Mouse (Mus musculus): ENCODE results near the gene Ugt1a7c. TPM values are rescaled to one million over a fixed set of nuclear protein-coding genes. Genes with fewer than 3 reads are reported as not detected.
"Not testable (repeated sequence)": the region's sequence is repeated elsewhere in the genome, so short reads cannot be mapped to it uniquely, and the experiment has no call there.

Ugt1a7c gene
- total RNA-seq (2015; ENCODE audit: low replicate concordance): 7.1 and 15.5 TPM in 2 replicates
- 9.9 and 11.0 TPM in 2 replicates for total RNA-seq (2017; ENCODE audit: low replicate concordance)

DNA sequence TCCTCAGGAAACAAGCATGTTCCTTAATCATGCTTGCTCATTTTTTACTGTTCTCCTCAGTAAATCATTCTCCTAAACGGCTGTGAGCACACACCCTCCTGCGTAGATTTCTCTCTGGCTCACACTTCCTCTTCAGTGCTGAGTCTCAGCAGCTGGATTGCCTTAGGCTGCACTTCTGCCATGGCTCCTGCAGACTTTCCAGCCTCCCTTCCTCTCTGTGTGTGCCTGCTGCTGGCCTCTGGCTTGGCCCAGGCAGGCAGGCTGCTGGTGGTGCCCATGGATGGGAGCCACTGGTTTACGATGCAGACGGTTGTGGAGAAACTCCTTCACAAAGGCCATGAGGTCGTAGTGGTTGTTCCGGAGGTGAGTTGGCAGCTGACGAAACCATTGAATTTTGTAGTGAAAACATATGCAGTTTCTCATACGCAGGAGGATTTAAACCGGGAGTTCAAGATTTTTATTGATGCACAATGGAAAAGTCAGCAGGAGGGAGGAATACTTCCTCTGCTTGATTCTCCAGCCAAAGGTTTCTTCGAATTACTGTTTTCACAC lies at the start of gene Ugt1a7c:
TSS of gene Ugt1a7c (plus strand) at position 122 of the 552 bp plus-strand sequence.
- ATAC-seq (replicated peaks; ENCODE audit: low FRiP score, poor library complexity, severe bottlenecking): no peak

DNA sequence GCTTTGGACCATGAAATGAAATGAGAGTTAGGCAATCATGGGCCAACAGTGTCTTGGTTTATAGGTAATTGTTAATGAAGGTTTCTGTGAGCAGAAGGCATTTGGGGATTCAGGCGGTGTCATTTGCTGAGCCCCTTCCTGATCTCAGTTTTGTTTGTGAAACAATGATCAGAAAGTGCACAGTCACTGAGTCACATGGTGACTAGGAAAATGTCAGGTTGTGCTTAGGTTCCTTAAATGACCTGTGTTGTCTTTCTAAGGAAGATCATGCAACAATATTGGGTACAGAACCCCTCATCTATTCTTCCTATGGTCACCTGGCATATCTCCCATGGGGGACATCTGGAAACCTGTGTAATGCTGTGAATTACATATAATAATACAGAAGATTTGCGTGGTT lies 47.5 kb upstream of the Ugt1a7c start:
- not testable (repeated sequence) for ATAC-seq (replicated peaks; ENCODE audit: low FRiP score, poor library complexity, severe bottlenecking)

- no peak for ATAC-seq (replicated peaks; ENCODE audit: low FRiP score, poor library complexity, severe bottlenecking)
Observed at GRCm38 (mm10) chr1:88055088-88055487, 39.8 kb upstream of the Ugt1a7c start, which contains the start of gene Ugt1a10. Gene Ugt1a10, plus strand, starts transcription at chr1:88055388.

DNA sequence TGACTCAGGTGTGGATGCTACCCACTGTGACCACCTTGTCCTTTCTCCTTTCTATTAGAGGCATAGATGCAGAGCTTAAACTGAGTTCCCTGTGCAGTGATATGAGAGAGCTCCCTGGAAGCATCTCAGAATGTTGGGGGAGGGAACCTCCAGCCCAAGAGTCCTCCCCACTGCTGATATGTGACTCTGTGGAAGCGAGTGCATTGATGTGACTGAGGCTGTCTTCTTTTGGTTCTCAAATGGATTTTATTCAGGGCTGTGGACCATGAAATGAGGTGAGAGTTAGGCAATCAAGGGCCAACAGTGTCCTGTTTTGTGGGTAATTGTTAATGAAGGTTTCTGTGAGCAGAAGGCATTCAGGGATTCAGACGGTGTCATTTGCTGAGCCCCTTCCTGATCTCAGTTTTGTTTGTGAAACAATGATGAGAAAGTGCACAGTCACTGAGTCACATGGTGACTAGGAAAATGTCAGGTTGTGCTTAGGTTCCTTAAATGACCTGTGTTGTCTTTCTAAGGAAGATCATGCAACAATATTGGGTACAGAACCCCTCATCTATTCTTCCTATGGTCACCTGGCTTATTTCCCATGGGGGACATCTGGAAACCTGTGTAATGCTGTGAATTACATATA lies 28.3 kb upstream of the Ugt1a7c start:
- ATAC-seq (replicated peaks; ENCODE audit: low FRiP score, poor library complexity, severe bottlenecking): not testable (repeated sequence)

- no peak for ATAC-seq (replicated peaks; ENCODE audit: low FRiP score, poor library complexity, severe bottlenecking)
Observed at GRCm38 (mm10) chr1:88070495-88070894, 24.4 kb upstream of the Ugt1a7c start, which contains the start of gene Ugt1a9. Gene Ugt1a9, plus strand, starts transcription at chr1:88070800.

DNA sequence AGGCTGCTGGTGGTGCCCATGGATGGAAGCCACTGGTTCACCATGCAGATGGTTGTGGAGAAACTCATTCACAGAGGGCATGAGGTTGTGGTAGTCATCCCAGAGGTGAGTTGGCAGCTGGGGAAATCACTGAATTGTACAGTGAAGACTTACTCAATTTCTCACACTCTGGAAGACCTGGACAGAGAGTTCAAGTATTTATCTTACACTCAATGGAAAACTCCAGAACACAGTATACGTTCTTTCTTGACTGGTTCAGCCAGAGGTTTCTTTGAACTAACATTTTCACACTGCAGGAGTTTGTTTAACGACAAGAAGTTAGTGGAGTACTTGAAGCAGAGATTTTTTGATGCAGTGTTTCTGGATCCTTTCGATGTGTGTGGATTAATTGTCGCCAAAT lies 24.0 kb upstream of the Ugt1a7c start:
- ATAC-seq (replicated peaks; ENCODE audit: low FRiP score, poor library complexity, severe bottlenecking): no peak

DNA sequence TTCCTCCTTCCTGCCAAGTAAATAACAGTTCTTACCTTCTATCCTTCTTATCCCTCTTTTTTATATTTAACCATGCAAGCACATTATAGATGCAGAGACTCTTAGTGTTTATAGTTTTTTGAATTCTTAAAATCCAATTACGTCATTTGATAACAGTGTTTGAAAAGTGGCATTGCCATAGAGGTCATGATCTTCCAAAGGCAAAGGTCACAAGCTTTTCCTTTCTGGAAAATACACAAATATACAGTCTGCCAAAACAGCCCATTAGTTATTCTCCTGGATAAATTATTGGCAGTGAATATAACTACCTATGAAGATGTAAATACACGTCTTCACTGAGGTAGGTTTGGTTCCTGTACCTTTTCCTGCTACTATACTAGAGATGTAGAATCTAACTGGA lies 20.4 kb upstream of the Ugt1a7c start:
- no peak for ATAC-seq (replicated peaks; ENCODE audit: low FRiP score, poor library complexity, severe bottlenecking)

DNA sequence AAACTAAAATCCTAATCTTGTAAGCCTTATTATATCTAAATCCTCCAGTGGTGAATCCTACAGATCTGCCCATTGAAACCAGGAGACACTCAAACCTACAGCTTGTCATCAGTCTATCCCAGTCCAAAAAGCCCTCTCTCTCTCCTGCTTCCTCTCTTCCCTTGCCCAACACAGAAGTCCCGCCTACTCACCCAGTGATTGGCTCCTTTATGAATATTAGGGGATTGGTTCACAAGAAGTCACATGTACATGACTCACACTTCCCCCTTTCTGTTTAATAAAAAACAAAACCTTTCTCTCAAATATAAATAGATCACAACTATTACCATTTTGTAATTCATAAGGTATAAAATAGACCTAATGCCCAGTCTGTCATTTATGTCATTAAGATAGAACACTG lies 17.7 kb upstream of the Ugt1a7c start:
- ATAC-seq (replicated peaks; ENCODE audit: low FRiP score, poor library complexity, severe bottlenecking): no peak

DNA sequence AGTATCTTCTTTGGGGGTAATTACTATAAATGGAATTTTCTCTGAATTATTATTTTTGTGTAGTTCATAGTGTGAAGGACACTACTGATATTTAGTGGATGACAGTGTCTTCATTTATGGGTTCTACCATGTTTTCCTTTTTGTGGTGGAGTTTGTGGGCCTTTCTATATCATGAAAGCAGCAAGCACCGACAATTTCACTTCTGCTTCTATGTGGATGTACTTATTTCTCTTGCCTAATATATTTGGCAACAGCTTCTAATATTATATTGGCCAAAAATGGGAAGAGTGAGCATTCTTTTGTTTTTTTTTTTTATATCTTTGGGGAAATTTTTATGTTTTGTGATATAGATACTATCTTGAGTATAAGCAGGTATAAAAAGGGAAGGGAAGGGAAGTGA lies 13.2 kb upstream of the Ugt1a7c start:
- no peak for ATAC-seq (replicated peaks; ENCODE audit: low FRiP score, poor library complexity, severe bottlenecking)

GRCm38 (mm10) chr1:88086125-88086524 lies 8.7 kb upstream of the Ugt1a7c start:
- no peak for ATAC-seq (replicated peaks; ENCODE audit: low FRiP score, poor library complexity, severe bottlenecking)

GRCm38 (mm10) chr1:88087513-88087912 lies 7.3 kb upstream of the Ugt1a7c start, which contains the start of gene Ugt1a8:
Gene Ugt1a8, plus strand, starts transcription at chr1:88087813.
- ATAC-seq (replicated peaks; ENCODE audit: low FRiP score, poor library complexity, severe bottlenecking): no peak

GRCm38 (mm10) chr1:88092341-88092740 lies 2.5 kb upstream of the Ugt1a7c start:
- ATAC-seq (replicated peaks; ENCODE audit: low FRiP score, poor library complexity, severe bottlenecking): no peak

DNA sequence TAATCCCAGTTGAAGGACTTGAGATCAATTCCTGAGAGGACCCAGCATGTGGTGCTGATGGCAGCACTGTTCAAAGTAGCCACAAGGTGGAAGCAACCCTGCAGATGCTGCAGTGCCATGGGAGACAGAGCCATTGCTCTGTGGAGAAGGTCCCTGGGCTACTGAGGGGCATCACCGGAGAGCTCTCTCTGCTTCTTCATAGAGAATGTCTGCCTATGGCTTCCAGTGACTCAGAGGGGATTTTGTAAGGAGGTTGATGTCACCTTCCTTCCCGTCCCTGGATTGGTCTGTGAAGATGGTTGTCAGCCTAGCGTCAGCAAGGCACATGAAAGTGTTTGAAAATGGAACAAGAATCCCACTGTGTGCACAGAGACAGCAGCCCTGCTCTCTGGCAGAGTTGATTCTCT lies 589 bp upstream of the Ugt1a7c start:
- ATAC-seq (replicated peaks; ENCODE audit: low FRiP score, poor library complexity, severe bottlenecking): peak; percentile 51

DNA sequence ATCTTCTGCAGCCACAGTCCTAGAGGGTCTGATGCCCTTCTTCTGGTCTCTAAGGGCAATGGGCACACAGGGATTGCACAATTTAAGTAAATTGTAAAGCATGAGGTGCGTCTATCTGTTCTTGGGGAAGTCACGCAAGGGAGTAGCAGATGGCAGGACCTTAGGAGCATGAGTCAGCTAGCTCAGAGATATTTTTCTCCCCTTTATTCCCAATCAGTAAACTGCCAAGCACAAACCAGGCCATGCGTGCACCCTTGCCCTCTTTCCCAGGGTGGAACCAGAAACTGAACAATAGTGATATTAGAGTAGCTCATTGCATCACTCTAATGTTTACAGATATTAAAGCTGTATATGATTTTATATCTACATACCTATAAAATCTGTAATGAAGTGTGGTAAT lies 3.7 kb downstream of the Ugt1a7c start:
- ATAC-seq (replicated peaks; ENCODE audit: low FRiP score, poor library complexity, severe bottlenecking): not testable (repeated sequence)

GRCm38 (mm10) chr1:88099691-88100090 lies 4.8 kb downstream of the Ugt1a7c start:
- not testable (repeated sequence) for ATAC-seq (replicated peaks; ENCODE audit: low FRiP score, poor library complexity, severe bottlenecking)

DNA sequence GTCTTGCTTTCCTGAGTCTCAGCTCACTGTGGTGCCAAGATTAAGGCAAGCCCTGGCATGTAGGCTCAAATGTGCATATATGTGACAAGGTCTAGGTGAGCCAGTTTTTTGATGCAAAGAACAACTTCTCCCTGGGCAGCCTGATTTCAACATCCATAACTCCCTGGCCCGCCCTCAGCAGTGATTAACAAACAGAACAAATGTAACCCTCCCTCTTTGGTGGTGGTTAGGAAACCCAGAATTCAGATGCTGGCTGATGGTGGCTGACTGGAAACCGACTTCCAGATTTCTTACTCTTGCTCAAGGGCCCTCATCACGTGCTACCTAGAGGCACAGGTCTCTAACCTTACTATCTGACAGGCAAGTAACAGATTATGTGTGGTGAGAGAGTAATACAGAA lies 8.2 kb downstream of the Ugt1a7c start, which contains the start of gene Ugt1a6b:
TSS of gene Ugt1a6b (plus strand) at position 234 of the 400 bp plus-strand sequence.
- not testable (repeated sequence) for ATAC-seq (replicated peaks; ENCODE audit: low FRiP score, poor library complexity, severe bottlenecking)

- ATAC-seq (replicated peaks; ENCODE audit: low FRiP score, poor library complexity, severe bottlenecking): not testable (repeated sequence)
Observed at GRCm38 (mm10) chr1:88103697-88104468, 9.0 kb downstream of the Ugt1a7c start.

GRCm38 (mm10) chr1:88104667-88105430 lies 10.0 kb downstream of the Ugt1a7c start:
- no peak for ATAC-seq (replicated peaks; ENCODE audit: low FRiP score, poor library complexity, severe bottlenecking)

- no peak for ATAC-seq (replicated peaks; ENCODE audit: low FRiP score, poor library complexity, severe bottlenecking)
Observed at GRCm38 (mm10) chr1:88105656-88106055, 10.8 kb downstream of the Ugt1a7c start.

DNA sequence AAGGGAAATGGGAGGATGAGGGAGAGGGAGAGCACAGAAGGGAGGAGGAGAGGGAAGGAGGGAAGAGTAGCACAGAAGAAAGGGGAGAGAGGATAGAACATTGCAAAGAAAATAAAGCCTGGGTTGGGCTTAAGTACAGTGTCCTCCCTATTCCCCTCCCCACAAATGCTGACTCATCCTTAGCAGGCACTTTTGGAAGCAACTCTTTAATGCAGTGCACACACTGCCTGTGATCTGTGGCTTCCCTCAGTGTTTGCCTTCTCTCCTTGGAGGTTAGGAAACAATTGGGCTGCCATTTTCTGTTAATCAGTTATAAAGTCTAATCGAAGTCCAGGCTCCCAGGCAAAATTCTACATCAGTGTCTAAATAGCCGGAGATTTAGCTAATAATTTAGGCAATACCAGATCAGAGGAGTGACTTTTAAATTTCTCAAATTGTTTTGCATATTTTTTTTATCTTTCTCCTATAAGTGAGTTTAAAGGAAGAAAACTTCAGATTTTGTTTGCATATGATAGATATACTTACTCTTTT lies 14.2 kb downstream of the Ugt1a7c start:
- ATAC-seq (replicated peaks; ENCODE audit: low FRiP score, poor library complexity, severe bottlenecking): peak; percentile 94

All from erythroblast, adult 5-6 weeks (primary cell).